22 mouse cellular contexts compared by ENCODE assay signal in genomic region chr4:148097936-148098335, GRCm38 (mm10). TPM values are rescaled to one million over a fixed set of nuclear protein-coding genes. Genes with fewer than 3 reads are reported as not detected.
DNase-seq lines count a peak whose midpoint lies in the region; ATAC-seq and TF ChIP-seq lines count a peak whose summit lies in the region.
"Had no signal": no experiment of that assay in that cellular context is flagged by ENCODE, and none has a peak within 500 bp of the region (broad histone marks: within the 10 kb centered on the region; RNA-seq: fewer than 3 reads in every experiment).

No protein-coding gene starts in this region.

- H3K27ac ChIP-seq in hindbrain, embryonic 13.5 days, result peak overlapping the region; percentile 52
- H3K27ac ChIP-seq in hindbrain, embryonic 12.5 days, result no peak overlapping the region
- peak overlapping the region; percentile 60; the same call in 1 of the 2 replicates for H3K27ac ChIP-seq in neural tube, embryonic 14.5 days (ENCODE audit: low read depth, low read length)
- no peak overlapping the region for H3K27ac ChIP-seq in embryonic facial prominence, embryonic 10.5 days (replicated peaks)
- H3K27ac ChIP-seq: heart, embryonic 13.5 days; kidney, postnatal 0 days; limb, embryonic 10.5 days; liver, embryonic 15.5 days; lung, embryonic 15.5 days; stomach, postnatal 0 days had no signal

- TF ChIP-seq CTCF in brain, embryonic 14.5 days (IDR thresholded peaks at IDR 0.05; ENCODE audit: borderline replicate concordance, extremely low read depth, insufficient read depth, insufficient read length), result no peak

- no peak overlapping the region for H3K9ac ChIP-seq in hindbrain, embryonic 13.5 days
- no peak overlapping the region for H3K9ac ChIP-seq in hindbrain, embryonic 12.5 days
- no peak overlapping the region for H3K9ac ChIP-seq in neural tube, embryonic 14.5 days (replicated peaks; ENCODE audit: low read depth, low read length)
- H3K9ac ChIP-seq: forebrain, postnatal 0 days; heart, embryonic 13.5 days; liver, embryonic 15.5 days; lung, embryonic 15.5 days had no signal

- TF ChIP-seq POLR2A in brain, embryonic 14.5 days (IDR thresholded peaks at IDR 0.05; ENCODE audit: borderline replicate concordance, extremely low read depth, insufficient read depth, insufficient read length, poor library complexity, severe bottlenecking), result no peak

- no peak overlapping the region for H3K4me3 ChIP-seq in hindbrain, embryonic 13.5 days
- no peak overlapping the region for H3K4me3 ChIP-seq in hindbrain, embryonic 12.5 days
- H3K4me3 ChIP-seq in neural tube, embryonic 14.5 days (ENCODE audit: low read depth, low read length), result no peak overlapping the region
- no peak overlapping the region for H3K4me3 ChIP-seq in embryonic facial prominence, embryonic 10.5 days
- H3K4me3 ChIP-seq: heart, embryonic 13.5 days; limb, embryonic 10.5 days; liver, embryonic 15.5 days; lung, embryonic 15.5 days; megakaryocyte, embryonic 14.5 days had no signal

- H3K36me3 ChIP-seq in hindbrain, embryonic 13.5 days, result peaks cover 19% of the 10 kb centered on the region
- peaks cover 5% of the 10 kb centered on the region; the same call in 1 of the 2 replicates for H3K36me3 ChIP-seq in hindbrain, embryonic 12.5 days
- H3K36me3 ChIP-seq in neural tube, embryonic 14.5 days (ENCODE audit: control insufficient read depth, insufficient read depth, low read length), result peaks cover 7% of the 10 kb centered on the region; the same call in 1 of the 2 replicates
- no peaks in the 10 kb centered on the region for H3K36me3 ChIP-seq in embryonic facial prominence, embryonic 10.5 days (replicated peaks)
- H3K36me3 ChIP-seq: heart, embryonic 13.5 days; limb, embryonic 10.5 days; liver, embryonic 15.5 days; lung, embryonic 15.5 days had no signal

- H3K27me3 ChIP-seq in hindbrain, embryonic 13.5 days, result no peaks in the 10 kb centered on the region
- H3K27me3 ChIP-seq in hindbrain, embryonic 12.5 days, result no peaks in the 10 kb centered on the region
- no peaks in the 10 kb centered on the region for H3K27me3 ChIP-seq in neural tube, embryonic 14.5 days (ENCODE audit: control insufficient read depth, insufficient read depth, low read length)
- H3K27me3 ChIP-seq in embryonic facial prominence, embryonic 10.5 days (replicated peaks; ENCODE audit: low read depth, poor library complexity, severe bottlenecking), result peaks cover 27% of the 10 kb centered on the region
- H3K27me3 ChIP-seq: liver, embryonic 15.5 days; lung, embryonic 15.5 days had no signal

- peaks cover 25% of the 10 kb centered on the region for H3K4me1 ChIP-seq in hindbrain, embryonic 13.5 days (replicated peaks)
- H3K4me1 ChIP-seq in hindbrain, embryonic 12.5 days, result peaks cover 11% of the 10 kb centered on the region
- peaks cover 4% of the 10 kb centered on the region; the same call in 1 of the 2 replicates for H3K4me1 ChIP-seq in neural tube, embryonic 14.5 days (ENCODE audit: control insufficient read depth, insufficient read depth, low read length)
- H3K4me1 ChIP-seq in embryonic facial prominence, embryonic 10.5 days, result peaks cover 17% of the 10 kb centered on the region
- H3K4me1 ChIP-seq: liver, embryonic 15.5 days; lung, embryonic 15.5 days had no signal

- WGBS in hindbrain, embryonic 13.5 days, result 81% methylated on average over 2 of the region's 2 CpGs
- 100% methylated on average over 2 of the region's 2 CpGs for WGBS in hindbrain, embryonic 12.5 days
- 77% methylated on average over 2 of the region's 2 CpGs for WGBS in neural tube, embryonic 14.5 days
- WGBS in embryonic facial prominence, embryonic 10.5 days, result 94% methylated on average over 2 of the region's 2 CpGs

- H3K9me3 ChIP-seq in hindbrain, embryonic 13.5 days, result no peaks in the 10 kb centered on the region
- no peaks in the 10 kb centered on the region for H3K9me3 ChIP-seq in hindbrain, embryonic 12.5 days (replicated peaks)
- no peaks in the 10 kb centered on the region for H3K9me3 ChIP-seq in neural tube, embryonic 14.5 days (ENCODE audit: control insufficient read depth, low read length)
- H3K9me3 ChIP-seq in embryonic facial prominence, embryonic 10.5 days, result no peaks in the 10 kb centered on the region
- H3K9me3 ChIP-seq: heart, embryonic 13.5 days; limb, embryonic 10.5 days; liver, embryonic 15.5 days; lung, embryonic 15.5 days; megakaryocyte, embryonic 14.5 days had no signal

- no peak overlapping the region for H3K4me2 ChIP-seq in hindbrain, embryonic 13.5 days
- no peak overlapping the region for H3K4me2 ChIP-seq in hindbrain, embryonic 12.5 days (replicated peaks)
- H3K4me2 ChIP-seq in neural tube, embryonic 14.5 days (ENCODE audit: low read depth, low read length), result no peak overlapping the region
- H3K4me2 ChIP-seq: heart, embryonic 13.5 days; liver, embryonic 15.5 days; lung, embryonic 15.5 days had no signal

- ATAC-seq in hindbrain, embryonic 13.5 days (ENCODE audit: low FRiP score), result no peak
- ATAC-seq in hindbrain, embryonic 12.5 days (ENCODE audit: low FRiP score), result no peak
- no peak for ATAC-seq in neural tube, embryonic 14.5 days (ENCODE audit: low read depth)
- ATAC-seq: CD4-positive, CD25-positive, alpha-beta regulatory T cell, adult 4 months; forebrain, postnatal 0 days had no signal

- peak; percentile 34 for DNase-seq in brain, embryonic 14.5 days (ENCODE audit: low read depth)
- DNase-seq in thymus, postnatal 14 days, result peak; percentile 82
- no peak for DNase-seq in embryonic facial prominence, embryonic 10.5 days (ENCODE audit: low spot score)
- DNase-seq in spleen, postnatal 4 days (ENCODE audit: low spot score in 2 of 2), result no peak
- DNase-seq: cerebellum, adult 8-10 months; forebrain, postnatal 0 days; gastrocnemius, postnatal 14 days; heart, adult 18-20 months; kidney, adult 2 months; liver; lung, postnatal 36 days had no signal

RNA-seq across cellular contexts. Expression of gene Agtrap, which starts 10.1 kb away (rescaled TPM):
- polyA plus RNA-seq in hindbrain, embryonic 13.5 days (2015; fragmentation: Nextera tagmentation; extraction: Ambion mirVana), result 7.6 and 8.4 TPM in 2 replicates
- polyA plus RNA-seq in hindbrain, embryonic 12.5 days (2016; fragmentation: Nextera tagmentation; extraction: Ambion mirVana), result 10.3 and 11.9 TPM in 2 replicates
- 4.6 and 5.7 TPM in 2 replicates for polyA plus RNA-seq in brain, embryonic 14.5 days (2012; rRNA removed)
- polyA plus RNA-seq in neural tube, embryonic 14.5 days (2014; fragmentation: Nextera tagmentation; extraction: Ambion mirVana), result 2.6 and 5.5 TPM in 2 replicates
- polyA plus RNA-seq in embryonic facial prominence, embryonic 10.5 days (2016; fragmentation: Nextera tagmentation; extraction: Ambion mirVana), result 13.2 and 14.8 TPM in 2 replicates

RNA-seq across cellular contexts. Expression of gene Mad2l2, which starts 32.2 kb away (rescaled TPM):
- 118 and 127 TPM in 2 replicates for polyA plus RNA-seq in hindbrain, embryonic 13.5 days (2015; fragmentation: Nextera tagmentation; extraction: Ambion mirVana)
- 85.5 and 89.9 TPM in 2 replicates for polyA plus RNA-seq in hindbrain, embryonic 12.5 days (2016; fragmentation: Nextera tagmentation; extraction: Ambion mirVana)
- 111 and 132 TPM in 2 replicates for polyA plus RNA-seq in brain, embryonic 14.5 days (2012; rRNA removed)
- 114 and 127 TPM in 2 replicates for polyA plus RNA-seq in neural tube, embryonic 14.5 days (2014; fragmentation: Nextera tagmentation; extraction: Ambion mirVana)
- polyA plus RNA-seq in embryonic facial prominence, embryonic 10.5 days (2016; fragmentation: Nextera tagmentation; extraction: Ambion mirVana), result 63.3 and 67.3 TPM in 2 replicates

RNA-seq across cellular contexts. Expression of gene Draxin, which starts 32.6 kb away (rescaled TPM):
- polyA plus RNA-seq in hindbrain, embryonic 13.5 days (2015; fragmentation: Nextera tagmentation; extraction: Ambion mirVana), result 17.2 and 20.9 TPM in 2 replicates
- polyA plus RNA-seq in hindbrain, embryonic 12.5 days (2016; fragmentation: Nextera tagmentation; extraction: Ambion mirVana), result 11.6 and 12.8 TPM in 2 replicates
- polyA plus RNA-seq in brain, embryonic 14.5 days (2012; rRNA removed), result 54.9 and 73.0 TPM in 2 replicates
- polyA plus RNA-seq in neural tube, embryonic 14.5 days (2014; fragmentation: Nextera tagmentation; extraction: Ambion mirVana), result 13.2 and 13.8 TPM in 2 replicates
- polyA plus RNA-seq in embryonic facial prominence, embryonic 10.5 days (2016; fragmentation: Nextera tagmentation; extraction: Ambion mirVana), result 1.5 and 2.4 TPM in 2 replicates
- polyA plus RNA-seq: CD4-positive, CD25-positive, alpha-beta regulatory T cell, adult 4 months; stomach, postnatal 0 days had no signal

RNA-seq across cellular contexts. Expression of gene Fbxo6, which starts 54.0 kb away (rescaled TPM):
- polyA plus RNA-seq in hindbrain, embryonic 13.5 days (2015; fragmentation: Nextera tagmentation; extraction: Ambion mirVana), result 15.7 and 16.0 TPM in 2 replicates
- polyA plus RNA-seq in hindbrain, embryonic 12.5 days (2016; fragmentation: Nextera tagmentation; extraction: Ambion mirVana), result 15.2 and 15.9 TPM in 2 replicates
- 18.1 and 25.3 TPM in 2 replicates for polyA plus RNA-seq in brain, embryonic 14.5 days (2012; rRNA removed)
- 18.0 and 19.7 TPM in 2 replicates for polyA plus RNA-seq in neural tube, embryonic 14.5 days (2014; fragmentation: Nextera tagmentation; extraction: Ambion mirVana)
- polyA plus RNA-seq in embryonic facial prominence, embryonic 10.5 days (2016; fragmentation: Nextera tagmentation; extraction: Ambion mirVana), result 8.3 and 10.6 TPM in 2 replicates

RNA-seq across cellular contexts. Expression of gene Mthfr, which starts 59.1 kb away (rescaled TPM):
- polyA plus RNA-seq in hindbrain, embryonic 13.5 days (2015; fragmentation: Nextera tagmentation; extraction: Ambion mirVana), result 22.1 and 22.3 TPM in 2 replicates
- 34.5 and 34.9 TPM in 2 replicates for polyA plus RNA-seq in hindbrain, embryonic 12.5 days (2016; fragmentation: Nextera tagmentation; extraction: Ambion mirVana)
- 38.6 and 39.4 TPM in 2 replicates for polyA plus RNA-seq in brain, embryonic 14.5 days (2012; rRNA removed)
- polyA plus RNA-seq in neural tube, embryonic 14.5 days (2014; fragmentation: Nextera tagmentation; extraction: Ambion mirVana), result 16.5 and 20.3 TPM in 2 replicates
- polyA plus RNA-seq in embryonic facial prominence, embryonic 10.5 days (2016; fragmentation: Nextera tagmentation; extraction: Ambion mirVana), result 25.2 and 25.4 TPM in 2 replicates

Comparison
In these comparisons a context has a peak if more than half of its experiments do, and no peak if none do; other contexts are left out.
1. H3K27ac ChIP-seq: peak in hindbrain, embryonic 13.5 days (single experiment) and neural tube, embryonic 14.5 days (single experiment); none in hindbrain, embryonic 12.5 days (single experiment) and embryonic facial prominence, embryonic 10.5 days (single experiment).
2. DNase-seq: peak in brain, embryonic 14.5 days (single experiment) and thymus, postnatal 14 days (single experiment); none in embryonic facial prominence, embryonic 10.5 days (single experiment) and spleen, postnatal 4 days (0 of 2).